Mouse (Mus musculus) MN1 (cell line): ENCODE results near the gene Zfp963.
"Not testable (repeated sequence)": the region's sequence is repeated elsewhere in the genome, so short reads cannot be mapped to it uniquely, and the experiment has no call there.

Experiments
- DNase-seq: peaks from one replicate; pipeline ENCODE4 v3.0.0-alpha.2; 2016; ENCODE audit warnings: low spot score

Zfp963 gene

DNA sequence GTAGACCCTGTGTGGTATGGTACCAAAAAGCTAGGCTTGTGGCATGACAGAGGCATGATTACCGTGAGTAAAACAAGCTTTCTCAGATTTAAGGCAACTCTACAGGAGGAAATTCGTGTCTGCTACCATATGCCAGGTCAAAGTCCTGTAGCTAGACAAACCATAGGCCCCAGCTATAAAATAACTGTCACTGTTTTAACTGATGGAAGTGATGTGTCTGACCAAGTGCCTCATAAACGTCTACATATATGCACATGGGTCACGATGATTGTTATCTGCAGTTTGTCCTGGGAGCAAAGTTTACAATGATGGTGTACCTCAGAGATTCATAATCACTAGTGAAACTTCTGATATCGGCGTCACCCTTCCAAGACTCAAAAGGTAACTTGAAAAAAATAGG lies 9.0 kb downstream of the Zfp963 start:
- DNase-seq: no peak

DNA sequence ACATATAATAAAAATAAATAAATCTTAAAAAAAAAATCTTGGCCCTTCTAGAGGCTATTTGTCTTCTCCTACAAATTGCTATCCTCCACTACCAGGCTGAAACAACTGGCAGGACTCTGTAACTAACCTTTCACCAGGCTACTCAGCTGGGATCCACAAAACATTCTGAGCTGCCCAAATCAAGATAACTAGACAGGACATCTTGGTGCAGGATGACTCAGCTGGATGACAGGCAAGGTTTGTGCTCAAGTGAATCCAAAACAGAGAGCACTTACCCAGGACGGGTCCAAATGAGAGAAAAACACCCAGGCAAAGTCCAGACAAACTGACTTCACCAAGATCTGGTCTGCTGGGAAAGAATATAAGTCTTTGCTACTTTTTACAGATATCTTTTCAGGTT lies 14.3 kb downstream of the Zfp963 start:
- DNase-seq: peak; percentile 16

DNA sequence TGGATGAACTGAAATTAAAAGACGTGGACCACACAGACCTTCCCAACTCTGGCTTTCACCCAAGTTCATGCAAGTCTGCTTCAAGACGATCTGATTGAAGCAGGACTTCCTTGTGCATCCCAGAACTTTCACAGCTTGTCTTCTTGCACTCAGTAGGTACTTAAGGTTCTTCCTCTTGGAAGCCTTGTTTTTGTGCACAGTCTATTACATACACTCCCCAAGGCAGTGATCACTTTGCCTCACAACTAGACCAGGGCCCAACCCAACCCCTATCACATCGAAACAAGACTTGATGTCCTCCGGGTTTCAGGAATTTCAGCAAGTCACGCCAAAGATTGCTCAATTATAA lies 32.6 kb downstream of the Zfp963 start:
- DNase-seq: no peak

DNA sequence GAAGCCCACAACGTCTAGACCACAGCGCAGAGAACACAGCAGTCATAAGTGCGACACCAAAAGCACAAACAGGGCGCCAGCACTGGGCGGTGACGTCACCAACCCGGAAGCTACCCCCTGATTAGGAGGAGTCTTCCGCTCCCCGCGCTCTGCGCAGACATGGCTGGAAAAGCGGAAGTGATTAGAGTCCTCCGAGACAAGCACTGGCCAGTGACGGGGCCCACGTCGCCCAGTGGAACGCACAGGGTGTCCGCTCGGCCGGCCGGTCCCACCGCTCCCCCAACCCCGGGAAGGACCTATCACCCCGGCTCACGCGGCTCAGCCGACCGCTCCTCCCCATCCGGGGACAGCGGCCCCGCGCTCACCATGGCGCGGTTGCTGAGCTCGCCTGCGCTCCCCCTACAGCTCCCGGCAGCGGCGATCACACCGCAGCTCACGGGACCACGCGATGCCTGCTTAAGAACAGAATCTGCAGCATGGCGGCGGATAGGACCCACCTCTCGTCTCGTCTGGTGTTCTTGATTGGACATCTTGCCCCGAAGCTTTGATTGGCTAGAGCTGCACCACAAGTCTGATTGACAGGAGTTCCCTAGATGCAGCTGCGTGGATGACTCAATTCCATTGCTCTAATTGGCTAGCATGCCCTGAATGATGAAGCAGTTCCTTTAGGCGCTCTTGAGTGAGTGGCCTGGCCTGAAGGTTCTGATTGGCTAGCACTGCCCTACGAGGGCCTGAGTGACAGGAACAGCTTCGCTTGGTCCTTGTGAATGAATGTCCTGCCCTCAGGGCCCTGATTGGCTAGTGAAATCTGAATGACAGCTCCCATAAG lies 33.2 kb downstream of the Zfp963 start:
- DNase-seq: peak; percentile 100

DNA sequence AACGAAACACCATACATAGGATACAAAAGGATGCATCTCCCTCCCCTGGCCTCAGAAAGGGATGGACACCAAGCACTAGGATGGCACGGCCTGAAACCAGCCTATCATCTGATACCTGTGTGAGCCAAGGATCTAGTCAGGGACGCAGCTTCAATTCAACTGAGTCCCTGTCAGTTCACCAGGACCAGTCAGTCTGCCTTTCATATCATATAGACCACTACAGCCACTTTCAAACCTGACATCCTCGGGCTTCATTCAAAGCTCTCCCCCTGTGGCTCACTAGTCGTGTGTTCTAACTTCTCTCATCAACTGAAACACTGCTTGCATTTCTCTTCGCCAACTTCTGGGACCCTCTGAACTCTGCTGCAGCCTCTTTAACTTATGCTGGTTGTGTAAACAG lies 34.4 kb downstream of the Zfp963 start:
- no peak for DNase-seq

DNA sequence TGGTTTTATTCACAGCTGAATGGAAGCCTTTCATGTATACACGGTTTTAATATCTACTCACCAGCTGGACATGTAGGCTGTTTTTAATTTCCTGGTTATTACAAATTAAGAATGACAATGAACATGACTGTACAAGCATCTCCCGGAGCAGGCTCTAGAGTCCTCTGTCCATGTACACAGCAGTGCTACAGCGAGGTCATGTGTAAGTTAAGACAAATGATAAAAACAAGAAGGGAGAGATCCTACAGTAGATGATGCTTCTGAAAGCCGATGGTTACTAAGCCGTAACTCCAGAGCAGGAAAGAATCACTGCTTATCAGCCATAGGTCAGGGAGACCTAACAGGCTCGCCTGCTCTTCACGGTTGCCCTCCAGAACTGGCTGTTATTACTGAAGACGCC lies 36.3 kb downstream of the Zfp963 start:
- peak; percentile 74 for DNase-seq

DNA sequence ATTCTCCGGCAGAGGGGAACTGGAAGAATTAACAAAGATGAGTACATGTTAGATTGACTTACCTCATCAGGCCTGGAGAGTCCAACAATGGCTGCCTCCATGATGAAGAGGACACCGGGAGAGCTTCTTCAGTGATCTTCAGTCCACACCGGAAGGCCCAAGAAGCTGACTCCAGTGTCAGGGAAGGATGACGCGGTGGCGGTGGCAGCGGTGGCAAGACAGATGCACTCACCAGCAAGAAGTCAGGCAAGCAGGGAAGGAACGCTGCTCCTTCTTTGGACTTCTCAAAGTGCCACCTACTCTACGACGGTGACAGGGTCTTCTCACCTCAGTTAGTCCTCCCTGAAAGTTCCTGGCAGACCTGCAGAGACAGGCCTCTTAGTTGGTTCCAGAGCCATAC lies 39.1 kb downstream of the Zfp963 start, which contains the start of gene Zfp869:
Zfp869 (minus strand) TSS at position 101 of the 400 bp plus-strand sequence.
- DNase-seq: not testable (repeated sequence)

DNA sequence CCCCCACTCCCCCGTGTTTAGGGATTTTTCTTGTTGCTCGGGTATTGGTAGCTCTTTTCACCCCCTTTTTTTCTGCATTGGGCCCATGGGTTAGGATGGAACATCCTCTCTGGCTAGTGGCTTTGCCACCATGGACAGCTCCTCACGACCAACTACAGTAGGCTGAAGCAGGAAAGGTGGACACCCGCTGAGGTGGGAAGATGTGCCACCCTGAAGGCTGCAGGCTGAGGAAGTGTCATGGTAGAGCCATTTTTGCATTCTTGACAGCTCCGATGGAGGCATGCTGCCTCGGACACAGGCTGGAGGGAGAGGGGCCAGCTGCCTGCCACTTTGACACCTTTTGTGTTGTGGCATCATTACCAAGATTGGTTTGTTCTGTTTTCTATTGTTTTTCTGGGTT lies 48.0 kb downstream of the Zfp963 start:
- no peak for DNase-seq
